Mouse (Mus musculus) ES-Bruce4 (cell line): Measurements from ENCODE around the gene Gtpbp3.

Experiments
- EP300 ChIP-seq: IDR thresholded peaks from 2 replicates; pipeline ENCODE4 v1.6.1; 2011; ENCODE audit warnings: low read depth, low read length; ENCODE audit not compliant: insufficient read depth
- POLR2A ChIP-seq: IDR thresholded peaks from one replicate; pipeline ENCODE4 v1.8.1; 2011; ENCODE audit warnings: low read length; ENCODE audit not compliant: insufficient read depth

DNA sequence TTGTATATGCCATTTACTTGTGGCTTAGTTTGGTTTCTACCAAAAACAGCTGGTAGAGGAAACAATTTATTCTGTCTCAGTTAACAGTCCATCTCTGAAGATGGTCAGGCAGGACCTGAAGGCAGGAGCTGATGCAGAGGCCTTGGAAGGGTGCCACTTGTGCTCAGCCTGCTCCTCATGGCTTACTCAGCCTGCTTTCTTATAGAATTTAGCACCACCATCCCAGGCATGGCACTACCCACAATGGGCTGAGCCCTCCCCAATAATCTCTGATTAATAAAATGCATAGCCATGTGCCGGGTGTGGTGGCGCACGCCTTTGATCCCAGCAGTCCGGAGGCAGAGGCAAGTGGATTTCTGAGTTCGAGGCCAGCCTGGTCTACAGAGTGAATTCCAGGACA is 21.7 kb upstream of the Gtpbp3 start:
- no peak for TF ChIP-seq EP300
- TF ChIP-seq POLR2A: no peak
